Mouse (Mus musculus): ENCODE measurements around the gene Myom1. TPM values are rescaled to one million over a fixed set of nuclear protein-coding genes. Genes with fewer than 3 reads are reported as not detected.
"Not testable (repeated sequence)": the region's sequence is repeated elsewhere in the genome, so short reads cannot be mapped to it uniquely, and the experiment has no call there.

The Myom1 gene
- total RNA-seq (2021) = 1 to 10 TPM; 1.9 to 3.3 TPM

GRCm38 (mm10) chr17:71002081-71002743 lies at the start of gene Myom1:
Gene Myom1, plus strand, starts transcription at chr17:71002633.
- peak; percentile 92 to 93 for DNase-seq (ENCODE audit: extremely low spot score in 1 of 2, low spot score in 1 of 2)

DNA sequence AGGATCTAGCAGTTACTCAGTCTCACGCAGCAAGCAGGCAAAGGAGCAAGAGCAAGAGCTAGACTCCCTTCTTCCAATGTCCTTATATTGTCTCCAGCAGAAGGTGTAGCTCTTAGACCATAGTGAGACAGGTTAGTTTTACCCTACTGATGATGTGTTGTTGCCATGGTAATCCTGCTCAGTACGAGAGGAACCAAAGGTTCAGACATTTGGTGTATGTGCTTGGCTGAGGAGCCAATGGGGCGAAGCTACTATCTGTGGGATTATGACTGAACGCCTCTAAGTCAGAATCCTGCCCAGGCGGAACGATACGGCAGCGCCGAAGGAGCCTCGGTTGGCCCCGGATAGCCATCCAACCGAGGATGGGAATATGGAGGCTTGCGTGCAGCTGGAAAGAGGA lies 38.9 kb upstream of the Myom1 start:
- DNase-seq (ENCODE audit: extremely low spot score in 1 of 2, low spot score in 1 of 2) = peak; percentile 91 to 100

DNA sequence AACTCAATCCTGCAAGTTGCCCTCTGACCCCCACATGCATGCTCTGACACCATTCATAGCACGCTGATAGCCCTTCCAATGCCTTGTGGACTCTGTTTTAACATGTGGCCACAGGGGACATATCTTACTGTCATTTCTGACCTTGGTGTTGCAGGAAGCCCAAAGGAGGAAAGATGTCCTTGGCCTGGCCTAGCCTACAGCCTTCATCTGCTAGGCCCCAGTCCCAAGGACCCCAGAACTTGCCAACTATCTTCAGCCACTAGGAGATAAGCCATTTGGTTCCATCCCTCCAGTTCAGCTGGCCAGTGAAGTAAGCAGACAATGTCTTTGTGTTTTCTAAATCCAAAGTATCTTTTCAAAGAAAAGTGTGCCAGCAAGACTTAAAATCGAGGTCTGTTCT lies 37.2 kb upstream of the Myom1 start:
- no peak for DNase-seq (ENCODE audit: extremely low spot score in 1 of 2, low spot score in 1 of 2)

- no peak for DNase-seq (ENCODE audit: extremely low spot score in 1 of 2, low spot score in 1 of 2)
These were observed 36.3 kb upstream of the Myom1 start for GRCm38 (mm10) chr17:70966126-70966525.

- DNase-seq (ENCODE audit: extremely low spot score in 1 of 2, low spot score in 1 of 2) = no peak
These were observed 35.2 kb upstream of the Myom1 start for GRCm38 (mm10) chr17:70967191-70967590.

DNA sequence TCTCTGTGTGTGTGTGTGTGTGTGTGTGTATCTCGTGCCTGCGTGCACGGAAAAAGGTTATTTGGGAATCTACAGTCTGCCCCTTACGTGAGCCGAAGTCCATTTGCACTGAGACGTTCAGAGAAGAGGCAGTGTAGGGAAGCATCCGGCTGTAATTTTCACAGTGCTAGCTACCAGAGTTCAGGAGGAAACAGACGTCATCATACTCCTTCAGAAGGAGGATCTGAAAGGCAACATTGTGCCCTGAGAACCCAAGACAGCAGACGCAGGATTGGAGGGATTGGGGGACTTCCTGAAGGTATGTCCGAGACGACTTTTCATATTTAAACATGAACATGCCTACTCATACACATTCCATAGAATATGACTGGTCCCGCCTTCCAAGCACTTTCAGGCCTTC lies 34.8 kb upstream of the Myom1 start:
- DNase-seq (ENCODE audit: extremely low spot score in 1 of 2, low spot score in 1 of 2) = no peak

GRCm38 (mm10) chr17:70968606-70969191 lies 33.7 kb upstream of the Myom1 start:
- no peak for DNase-seq (ENCODE audit: extremely low spot score in 1 of 2, low spot score in 1 of 2)

GRCm38 (mm10) chr17:70971206-70971605 lies 31.2 kb upstream of the Myom1 start:
- no peak for DNase-seq (ENCODE audit: extremely low spot score in 1 of 2, low spot score in 1 of 2)

DNA sequence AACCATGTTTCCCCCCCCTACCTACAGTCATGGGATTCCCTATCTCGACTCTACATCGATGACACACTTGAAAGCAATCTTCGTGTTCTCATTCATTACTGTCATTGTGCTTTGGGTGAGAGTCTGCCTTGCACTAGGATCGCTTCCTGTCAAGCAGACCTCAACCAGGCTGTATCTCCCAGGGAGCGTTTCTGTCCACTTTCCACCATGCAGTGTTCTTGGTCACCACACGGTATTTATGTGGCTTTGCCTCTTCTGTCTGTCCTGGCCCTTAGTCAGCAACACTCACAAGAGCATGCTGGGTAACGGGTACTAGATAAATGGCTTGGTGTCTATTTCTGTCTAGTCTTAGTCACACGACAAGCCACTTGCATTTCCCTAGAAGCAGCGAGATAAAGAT lies 29.0 kb upstream of the Myom1 start:
- DNase-seq (ENCODE audit: extremely low spot score in 1 of 2, low spot score in 1 of 2) = no peak

- DNase-seq (ENCODE audit: extremely low spot score in 1 of 2, low spot score in 1 of 2) = not testable (repeated sequence)
These were observed 28.4 kb upstream of the Myom1 start for GRCm38 (mm10) chr17:70974065-70974464.

- DNase-seq (ENCODE audit: extremely low spot score in 1 of 2, low spot score in 1 of 2) = no peak
These were observed 24.6 kb upstream of the Myom1 start for GRCm38 (mm10) chr17:70977799-70978198.

DNA sequence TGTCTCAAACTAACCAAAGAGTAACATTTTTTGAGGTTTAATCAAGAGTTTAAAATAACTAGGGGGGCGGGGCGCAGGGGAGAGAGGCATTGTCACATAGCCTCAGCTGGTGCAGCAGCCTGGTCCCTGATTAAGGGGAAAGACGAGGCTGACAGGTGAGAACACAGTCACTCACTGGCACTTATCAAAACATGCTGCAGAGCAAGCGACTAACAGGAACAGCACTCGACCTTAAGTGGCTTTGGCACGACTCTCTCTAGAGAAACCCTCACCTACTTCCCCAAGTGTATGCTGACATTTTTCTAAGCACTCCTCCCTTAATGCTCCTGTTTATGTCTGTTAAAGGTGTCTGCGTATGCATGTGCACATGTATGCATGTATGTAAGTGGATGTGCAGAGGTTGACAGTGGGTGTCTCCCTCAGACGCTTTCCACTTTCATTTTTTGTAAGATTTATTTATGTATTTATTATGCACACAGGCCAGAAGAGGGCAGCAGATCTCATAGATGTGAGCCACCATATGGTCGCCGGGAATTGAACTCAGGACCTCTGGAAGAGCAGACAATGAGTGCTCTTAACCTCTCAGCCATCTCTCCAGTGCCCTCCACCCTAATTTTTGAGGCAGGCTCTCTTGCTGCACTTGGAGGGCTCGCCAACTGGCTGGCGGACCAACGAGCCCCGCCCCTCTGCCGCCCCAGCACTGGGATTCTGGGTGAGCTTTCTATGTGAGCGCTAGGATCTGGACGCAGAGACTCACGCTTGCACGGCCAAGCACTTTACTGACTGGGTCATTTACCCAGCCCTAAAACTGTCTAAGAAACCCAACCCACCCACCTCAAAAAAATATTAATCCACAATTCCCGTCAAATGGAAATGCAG lies 22.8 kb upstream of the Myom1 start:
- no peak for DNase-seq (ENCODE audit: extremely low spot score in 1 of 2, low spot score in 1 of 2)

- DNase-seq (ENCODE audit: extremely low spot score in 1 of 2, low spot score in 1 of 2) = no peak
These were observed 16.7 kb upstream of the Myom1 start for GRCm38 (mm10) chr17:70985501-70986354.

- DNase-seq (ENCODE audit: extremely low spot score in 1 of 2, low spot score in 1 of 2) = no peak
These were observed 16.1 kb upstream of the Myom1 start for GRCm38 (mm10) chr17:70986355-70986740.

GRCm38 (mm10) chr17:70986831-70987660 lies 15.4 kb upstream of the Myom1 start:
- no peak for DNase-seq (ENCODE audit: extremely low spot score in 1 of 2, low spot score in 1 of 2)

- no peak for DNase-seq (ENCODE audit: extremely low spot score in 1 of 2, low spot score in 1 of 2)
These were observed 14.1 kb upstream of the Myom1 start for GRCm38 (mm10) chr17:70988337-70988767.

- DNase-seq (ENCODE audit: extremely low spot score in 1 of 2, low spot score in 1 of 2) = no peak
These were observed 13.0 kb upstream of the Myom1 start for GRCm38 (mm10) chr17:70989430-70989829.

- peak in 1 of 2 experiments; percentile 23 for DNase-seq (ENCODE audit: extremely low spot score in 1 of 2, low spot score in 1 of 2)
These were observed 12.4 kb upstream of the Myom1 start for GRCm38 (mm10) chr17:70989991-70990390.

Measured in layer of hippocampus, postnatal 25 days (tissue).